Comparison of ENCODE assay signal across 24 mouse cellular contexts in the genomic region with DNA sequence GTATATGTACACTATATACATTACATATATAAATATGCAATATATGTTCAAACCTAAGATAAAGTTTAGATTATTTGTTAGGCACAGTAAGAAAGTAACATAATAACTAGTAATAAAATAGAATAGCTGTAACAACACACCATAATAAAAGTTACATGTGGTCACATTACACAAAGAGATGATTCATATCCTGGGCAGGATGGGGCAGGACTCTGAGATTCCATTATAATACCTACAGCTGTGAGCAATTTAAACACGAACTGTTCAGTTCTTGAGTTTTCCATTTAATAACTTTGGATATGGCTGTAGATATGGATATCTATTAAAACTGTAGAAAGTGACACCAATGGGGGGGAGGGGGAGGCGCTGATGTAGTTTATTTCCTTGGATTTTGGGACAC. TPM values are rescaled to one million over a fixed set of nuclear protein-coding genes. Genes with fewer than 3 reads are reported as not detected.
DNase-seq lines count a peak whose midpoint lies in the region; ATAC-seq and TF ChIP-seq lines count a peak whose summit lies in the region.
"Had no signal": no experiment of that assay in that cellular context is flagged by ENCODE, and none has a peak within 500 bp of the region (broad histone marks: within the 10 kb centered on the region; RNA-seq: fewer than 3 reads in every experiment).

No protein-coding gene starts in this region.

- no peak overlapping the region for H3K27ac ChIP-seq in forebrain, postnatal 0 days (ENCODE audit: low read depth, low read length)
- H3K27ac ChIP-seq: embryonic facial prominence, embryonic 10.5 days; embryonic facial prominence, embryonic 12.5 days; forebrain, embryonic 10.5 days; forebrain, embryonic 12.5 days had no signal

- DNase-seq in 3T3-L1 (ENCODE audit: low read depth, low spot score) (peak; percentile 79), 416B (ENCODE audit: low read depth) (peak; percentile 58), NIH3T3 (ENCODE audit: low read depth) (peak; percentile 57)
- no peak for DNase-seq in right cerebral cortex, postnatal 36 days (ENCODE audit: low spot score in 2 of 2)
- DNase-seq in forebrain, postnatal 0 days, result no peak
- DNase-seq in urinary bladder, postnatal 36 days (ENCODE audit: low spot score in 2 of 2), result no peak
- DNase-seq: adrenal gland, adult 2 months; adrenal gland, postnatal 10 days; adrenal gland, postnatal 25 days; cerebellum, adult 11 months; cerebellum, adult 18-20 months; cerebellum, adult 9-10 months; cerebellum, postnatal 10 days; cerebellum, postnatal 25 days had no signal

- no peak overlapping the region for H3K9ac ChIP-seq in forebrain, postnatal 0 days
- H3K9ac ChIP-seq: embryonic facial prominence, embryonic 12.5 days; forebrain, embryonic 12.5 days had no signal

- H3ac ChIP-seq in myocyte (ENCODE audit: control insufficient read depth, insufficient read length), result no peak overlapping the region

- peaks cover 6% of the 10 kb centered on the region for H3K4me1 ChIP-seq in forebrain, postnatal 0 days (ENCODE audit: insufficient read depth)

- H3K79me2 ChIP-seq in myocyte (ENCODE audit: control insufficient read depth, insufficient read depth), result peaks cover 92% of the 10 kb centered on the region

- H3K36me3 ChIP-seq in myocyte (ENCODE audit: control insufficient read depth, insufficient read depth), result peaks cover 7% of the 10 kb centered on the region
- no peaks in the 10 kb centered on the region; the same call in 1 of the 2 replicates for H3K36me3 ChIP-seq in forebrain, postnatal 0 days (ENCODE audit: insufficient read depth)
- H3K36me3 ChIP-seq: embryonic facial prominence, embryonic 10.5 days; embryonic facial prominence, embryonic 12.5 days; forebrain, embryonic 10.5 days; forebrain, embryonic 12.5 days; G1E had no signal

- TF ChIP-seq CTCF in forebrain, postnatal 0 days (IDR thresholded peaks at IDR 0.05; ENCODE audit: low read depth), result no peak

- peak overlapping the region; percentile 72 for H3K4me2 ChIP-seq in myocyte (ENCODE audit: low read depth)
- H3K4me2 ChIP-seq in forebrain, postnatal 0 days (ENCODE audit: low read depth), result no peak overlapping the region
- H3K4me2 ChIP-seq: embryonic facial prominence, embryonic 12.5 days; forebrain, embryonic 12.5 days had no signal

- no peaks in the 10 kb centered on the region for H3K9me3 ChIP-seq in forebrain, postnatal 0 days (ENCODE audit: low read length)
- H3K9me3 ChIP-seq: embryonic facial prominence, embryonic 10.5 days; embryonic facial prominence, embryonic 12.5 days; forebrain, embryonic 10.5 days; forebrain, embryonic 12.5 days had no signal

- H3K27me3 ChIP-seq in myocyte (ENCODE audit: control insufficient read depth, insufficient read depth, insufficient read length), result no peaks in the 10 kb centered on the region
- H3K27me3 ChIP-seq in forebrain, postnatal 0 days (ENCODE audit: insufficient read depth, low read length), result no peaks in the 10 kb centered on the region
- H3K27me3 ChIP-seq: embryonic facial prominence, embryonic 12.5 days; forebrain, embryonic 12.5 days had no signal

- TF ChIP-seq POLR2A in myocyte (IDR thresholded peaks at IDR 0.05; ENCODE audit: insufficient read length, low read depth), result no peak

- ATAC-seq in forebrain, postnatal 0 days, result no peak
- ATAC-seq: CD4-positive, CD25-positive, alpha-beta regulatory T cell, adult 4 months; forebrain, embryonic 14.5 days; forebrain, embryonic 16.5 days had no signal

- H3K4me3 ChIP-seq in myocyte, result no peak overlapping the region
- no peak overlapping the region for H3K4me3 ChIP-seq in forebrain, postnatal 0 days (ENCODE audit: low read depth, low read length)
- H3K4me3 ChIP-seq: embryonic facial prominence, embryonic 10.5 days; embryonic facial prominence, embryonic 12.5 days; erythroblast, embryonic 14.5 days; forebrain, embryonic 10.5 days; forebrain, embryonic 12.5 days had no signal

- 93% methylated on average over 2 of the region's 2 CpGs for WGBS in forebrain, postnatal 0 days

TF ChIP-seq in myocyte, 11 proteins besides CTCF, POLR2A, EP300 and RAD21:
- TF ChIP-seq CEBPB (IDR thresholded peaks at IDR 0.05; ENCODE audit: insufficient read depth, poor library complexity, severe bottlenecking) (0 out of 2 replicates have a peak, but pooled peaks have one; percentile 32), SRF (IDR thresholded peaks at IDR 0.05; ENCODE audit: control insufficient read depth, insufficient read length, low read depth) (no peak), MAX (IDR thresholded peaks at IDR 0.05; ENCODE audit: low read depth) (no peak)

RNA-seq across cellular contexts. Expression of gene Slc30a4, which starts 4.9 kb away (rescaled TPM):
- polyA plus RNA-seq in myocyte (2012; fragmentation: generic; extraction: Trizol), result 17.7 TPM
- total RNA-seq in forebrain, postnatal 0 days (2014; rRNA removed), result 52.5 and 53.9 TPM in 2 replicates
- polyA plus RNA-seq in forebrain, postnatal 0 days (2015; fragmentation: Nextera tagmentation; extraction: Ambion mirVana), result 8.7 and 9.1 TPM in 2 replicates
- polyA plus RNA-seq: erythroblast, embryonic 14.5 days; G1E had no signal

RNA-seq across cellular contexts. Expression of gene Bloc1s6, which starts 40.8 kb away (rescaled TPM):
- polyA plus RNA-seq in myocyte (2012; fragmentation: generic; extraction: Trizol), result 16.0 TPM
- total RNA-seq in forebrain, postnatal 0 days (2014; rRNA removed), result 60.0 and 78.6 TPM in 2 replicates
- polyA plus RNA-seq in forebrain, postnatal 0 days (2015; fragmentation: Nextera tagmentation; extraction: Ambion mirVana), result 90.6 and 106 TPM in 2 replicates

Comparison
In these comparisons a context has a peak if more than half of its experiments do, and no peak if none do; other contexts are left out.
1. DNase-seq: peak in 3T3-L1 (single experiment), 416B (single experiment) and NIH3T3 (single experiment); none in right cerebral cortex, postnatal 36 days (0 of 2), forebrain, postnatal 0 days (single experiment) and urinary bladder, postnatal 36 days (0 of 2).